Mouse (Mus musculus) neural tube, embryonic 12.5 days (tissue): ENCODE results near the gene Gfap. TPM values are rescaled to one million over a fixed set of nuclear protein-coding genes. Genes with fewer than 3 reads are reported as not detected.

Experiments
- ATAC-seq: fragments of 200-750 bp; cut with Nextera tagmentation; 2 replicates; pipeline ENCODE4 v1.8.0; 2017; ENCODE audit warnings: low read depth, mild to moderate bottlenecking, moderate TSS enrichment, moderate library complexity; ENCODE audit not compliant: low FRiP score
- H3K27ac ChIP-seq: fragments of 300-500 bp; sonication (generic); 2 replicates; pipeline ENCODE4 v1.5.1; 2016
- H3K27me3 ChIP-seq: fragments of 300-500 bp; sonication (generic); replicated peaks from 2 replicates; pipeline ENCODE4 v1.6.1; 2016; ENCODE audit warnings: mild to moderate bottlenecking
- H3K36me3 ChIP-seq: fragments of 300-500 bp; sonication (generic); 2 replicates; pipeline ENCODE4 v1.6.1; 2016; ENCODE audit warnings: mild to moderate bottlenecking
- H3K4me1 ChIP-seq: fragments of 300-500 bp; sonication (generic); 2 replicates; pipeline ENCODE4 v1.6.1; 2016
- H3K4me2 ChIP-seq: fragments of 300-500 bp; sonication (generic); replicated peaks from 2 replicates; pipeline ENCODE4 v1.6.1; 2016; ENCODE audit warnings: mild to moderate bottlenecking
- H3K4me3 ChIP-seq: fragments of 300-500 bp; sonication (generic); 2 replicates; pipeline ENCODE4 v1.5.1; 2016
- H3K9ac ChIP-seq: fragments of 300-500 bp; sonication (generic); 2 replicates; pipeline ENCODE4 v1.6.1; 2016; ENCODE audit warnings: mild to moderate bottlenecking
- H3K9me3 ChIP-seq: fragments of 300-500 bp; sonication (generic); 2 replicates; pipeline ENCODE4 v1.6.1; 2016; ENCODE audit warnings: mild to moderate bottlenecking
- WGBS: fragments of 180-500 bp; shearing (Covaris S2); methylation state at CpG from one replicate; pipeline ENCODE4 v1.1.7; 2016; 5-methylcytosine and 5-hydroxymethylcytosine counted together
- polyA plus RNA-seq: library from polyadenylated mRNA; unstranded; fragments of >200 nt; fragmentation: Nextera tagmentation; extraction: Ambion mirVana; gene quantifications from 2 replicates; pipeline ENCODE4 v1.2.1, GENCODE M21; 2016

The Gfap gene
- polyA plus RNA-seq, 1 experiment from 2014 or later, result 0.11 TPM

DNA sequence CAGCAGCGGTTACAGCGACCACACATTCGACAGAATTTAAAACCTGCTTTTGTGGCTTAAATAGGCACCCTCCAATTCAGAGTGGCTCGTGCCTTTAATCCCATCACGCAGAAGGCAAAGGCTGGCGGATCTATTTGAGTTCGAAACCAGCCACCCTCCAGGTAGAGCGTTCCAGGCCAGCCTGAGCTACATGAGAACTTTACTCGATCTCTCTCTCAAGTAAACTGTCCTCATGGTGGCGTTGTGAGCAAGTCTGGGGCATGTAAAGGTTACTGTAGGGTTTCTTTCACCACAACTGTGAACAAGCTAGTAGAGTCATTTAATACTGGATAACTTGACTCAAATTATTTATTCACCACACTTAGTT lies 24.6 kb upstream of the Gfap start:
- peak overlapping the region; percentile 73 for H3K4me3 ChIP-seq
- ATAC-seq, result no peak; the same call in 1 of the 2 replicates
- peak overlapping the region; percentile 74 for H3K4me2 ChIP-seq
- peaks cover 5% of the 10 kb centered on the region; the same call in 1 of the 2 replicates for H3K36me3 ChIP-seq
- WGBS, result 4% methylated on average over 10 of the region's 10 CpGs
- no peaks in the 10 kb centered on the region for H3K27me3 ChIP-seq
- H3K9ac ChIP-seq, result no peak overlapping the region
- no peaks in the 10 kb centered on the region for H3K9me3 ChIP-seq
- H3K4me1 ChIP-seq, result peaks cover 22% of the 10 kb centered on the region
- peak overlapping the region; percentile 69 for H3K27ac ChIP-seq

DNA sequence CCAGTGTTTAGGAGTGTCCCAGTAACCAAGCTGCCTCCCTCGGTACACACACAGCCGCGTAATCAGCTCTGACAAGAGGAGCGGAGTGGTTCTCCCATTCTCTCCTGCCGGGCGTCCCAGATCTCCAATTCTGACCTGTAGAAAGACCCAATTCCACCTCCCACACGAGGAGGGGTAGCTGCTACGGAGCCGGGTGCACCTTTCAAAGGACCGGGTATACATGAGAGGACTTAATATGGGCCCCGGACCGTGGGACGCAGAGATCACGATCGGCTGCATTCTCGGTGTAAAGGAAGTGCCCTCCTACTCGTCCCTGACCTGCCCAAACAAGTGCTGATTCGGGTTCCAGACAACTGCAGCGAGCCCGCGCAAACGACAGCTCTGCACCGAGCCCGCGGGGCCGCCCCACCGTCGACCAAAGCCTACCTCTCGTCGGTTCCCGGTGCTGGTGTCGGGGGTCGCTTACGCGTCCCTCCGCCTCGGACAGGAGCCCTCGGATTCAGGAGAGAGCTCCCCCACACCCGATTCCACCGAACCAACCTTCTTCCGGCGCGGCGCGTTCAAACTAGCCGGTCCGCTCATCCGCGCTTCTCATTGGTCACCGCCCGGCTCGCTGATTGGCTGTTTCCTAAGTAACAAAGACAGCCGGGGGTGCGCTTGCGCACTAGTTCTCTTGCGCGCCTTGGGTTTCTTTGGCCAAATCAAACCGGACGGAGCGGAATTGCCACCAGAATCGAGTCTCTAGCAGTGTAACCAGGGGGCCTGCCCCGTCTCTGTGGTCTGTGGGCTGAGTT lies 24.0 kb upstream of the Gfap start, which contains the start of gene Kif18b:
Gene Kif18b, minus strand, starts transcription at position 568 of the 794 bp plus-strand sequence.
- peaks cover 5% of the 10 kb centered on the region; the same call in 1 of the 2 replicates for H3K36me3 ChIP-seq
- H3K4me2 ChIP-seq, result peak within 1 kb of the TSS; percentile 74
- H3K27me3 ChIP-seq, result no peaks in the 10 kb centered on the region
- under 1% methylated on average over 62 of the region's 62 CpGs for WGBS
- peak within 1 kb of the TSS; percentile 69 for H3K27ac ChIP-seq
- H3K4me1 ChIP-seq, result peaks cover 22% of the 10 kb centered on the region
- H3K9ac ChIP-seq, result peak within 1 kb of the TSS; percentile 57
- H3K4me3 ChIP-seq, result peak within 1 kb of the TSS; percentile 73
- ATAC-seq, result peak; percentile 83; the same call in 1 of the 2 replicates
- H3K9me3 ChIP-seq, result no peaks in the 10 kb centered on the region

DNA sequence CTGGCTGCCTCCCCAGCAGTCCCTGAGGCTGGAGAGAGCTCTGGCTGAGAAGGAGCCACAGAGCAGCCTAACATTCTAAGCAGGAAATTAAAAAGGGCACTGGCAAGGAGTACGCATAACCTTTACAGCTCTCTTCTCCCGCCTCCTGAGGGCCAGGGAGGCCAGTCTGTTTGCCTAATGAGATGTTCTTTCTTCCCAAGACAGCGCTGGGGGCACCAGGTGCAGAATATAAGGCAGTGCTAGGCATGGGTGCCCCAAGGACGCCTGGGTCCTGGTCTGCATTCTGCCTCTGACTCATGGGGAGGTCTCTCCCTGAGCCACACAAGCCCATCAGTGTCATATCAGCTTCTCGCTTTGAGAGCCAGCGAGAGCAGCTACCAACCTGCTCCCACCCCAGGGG lies 20.8 kb upstream of the Gfap start:
- Histone ChIP-seq H3K4me1 (peaks cover 22% of the 10 kb centered on the region), H3K27ac (no peak overlapping the region), H3K4me2 (no peak overlapping the region), H3K9me3 (no peaks in the 10 kb centered on the region), H3K9ac (no peak overlapping the region), H3K27me3 (no peaks in the 10 kb centered on the region), H3K4me3 (no peak overlapping the region), H3K36me3 (peaks cover 5% of the 10 kb centered on the region; the same call in 1 of the 2 replicates)
- WGBS, result 77% methylated on average over 6 of the region's 6 CpGs
- no peak for ATAC-seq

DNA sequence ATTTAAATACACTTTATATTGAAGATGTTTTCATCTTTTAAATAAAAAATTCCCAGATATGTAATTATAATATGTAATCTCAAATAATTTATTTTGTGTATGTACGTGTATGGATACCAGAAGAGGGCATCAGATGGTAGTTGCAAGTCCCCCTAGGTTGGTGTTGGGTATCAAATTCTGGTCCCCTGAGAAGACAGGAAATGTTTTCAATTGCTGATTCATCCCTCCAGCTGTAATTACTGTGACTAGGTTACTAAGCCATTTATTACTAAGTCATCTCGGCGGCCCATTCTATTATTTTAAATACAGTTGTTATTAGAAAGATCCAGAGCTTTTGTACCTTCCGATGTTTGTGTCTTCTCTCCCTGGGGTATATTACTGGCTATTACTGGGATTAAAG lies 17.4 kb upstream of the Gfap start:
- H3K4me1 ChIP-seq, result peaks cover 13% of the 10 kb centered on the region
- no peak for ATAC-seq
- no peak overlapping the region for H3K9ac ChIP-seq
- no peaks in the 10 kb centered on the region for H3K27me3 ChIP-seq
- H3K36me3 ChIP-seq, result peaks cover 36% of the 10 kb centered on the region
- H3K4me2 ChIP-seq, result no peak overlapping the region
- WGBS, result 85% methylated on average over 4 of the region's 4 CpGs
- H3K4me3 ChIP-seq, result no peak overlapping the region
- H3K27ac ChIP-seq, result no peak overlapping the region
- H3K9me3 ChIP-seq, result no peaks in the 10 kb centered on the region

DNA sequence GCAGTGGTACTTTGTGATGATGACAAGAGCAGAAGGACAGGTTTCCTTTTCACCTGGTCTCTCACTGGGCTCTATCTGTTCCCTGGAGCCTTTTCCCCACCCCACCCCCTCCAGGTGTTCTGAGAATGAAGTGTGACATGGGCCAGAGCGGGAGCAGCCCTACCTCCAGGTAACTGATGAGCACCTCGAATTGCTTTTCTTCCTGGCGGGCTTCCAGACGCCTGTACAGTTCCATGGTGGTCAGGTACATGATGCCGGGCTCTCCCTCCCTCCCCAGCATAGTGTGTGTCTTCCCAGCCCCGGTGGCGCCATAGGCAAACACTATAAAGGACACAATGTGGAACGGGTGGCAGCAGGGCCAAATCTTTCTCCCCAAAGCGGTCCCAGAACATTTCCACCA lies 14.7 kb upstream of the Gfap start:
- 88% methylated on average over 9 of the region's 9 CpGs for WGBS
- Histone ChIP-seq H3K4me3 (no peak overlapping the region), H3K27ac (no peak overlapping the region), H3K27me3 (no peaks in the 10 kb centered on the region), H3K9me3 (no peaks in the 10 kb centered on the region), H3K9ac (no peak overlapping the region), H3K36me3 (peaks cover 44% of the 10 kb centered on the region), H3K4me2 (no peak overlapping the region), H3K4me1 (no peaks in the 10 kb centered on the region)
- ATAC-seq, result no peak

DNA sequence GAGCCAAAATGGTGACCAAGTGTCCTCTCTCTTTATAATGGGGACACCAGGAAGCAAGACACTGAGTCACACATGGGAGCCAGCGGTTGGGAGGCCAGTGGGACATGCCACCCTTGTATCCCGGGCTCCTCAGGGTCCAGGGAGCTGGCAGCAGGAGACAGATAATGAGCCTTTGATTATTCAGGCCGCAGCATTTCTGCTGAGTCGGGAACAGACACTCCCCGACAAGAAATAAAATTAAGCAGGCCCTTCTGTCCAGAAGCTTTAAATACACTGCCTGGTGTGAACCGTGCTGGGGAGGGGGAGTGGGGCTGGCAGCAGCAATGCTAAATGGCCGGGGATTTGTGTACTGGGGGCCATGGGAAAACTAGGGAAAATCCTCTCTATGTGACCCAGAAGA lies 10.7 kb upstream of the Gfap start:
- Histone ChIP-seq H3K9me3 (no peaks in the 10 kb centered on the region), H3K4me3 (no peak overlapping the region), H3K4me1 (no peaks in the 10 kb centered on the region), H3K9ac (no peak overlapping the region), H3K4me2 (no peak overlapping the region), H3K36me3 (peaks cover 83% of the 10 kb centered on the region), H3K27ac (no peak overlapping the region), H3K27me3 (no peaks in the 10 kb centered on the region)
- 73% methylated on average over 7 of the region's 7 CpGs for WGBS
- ATAC-seq, result no peak

DNA sequence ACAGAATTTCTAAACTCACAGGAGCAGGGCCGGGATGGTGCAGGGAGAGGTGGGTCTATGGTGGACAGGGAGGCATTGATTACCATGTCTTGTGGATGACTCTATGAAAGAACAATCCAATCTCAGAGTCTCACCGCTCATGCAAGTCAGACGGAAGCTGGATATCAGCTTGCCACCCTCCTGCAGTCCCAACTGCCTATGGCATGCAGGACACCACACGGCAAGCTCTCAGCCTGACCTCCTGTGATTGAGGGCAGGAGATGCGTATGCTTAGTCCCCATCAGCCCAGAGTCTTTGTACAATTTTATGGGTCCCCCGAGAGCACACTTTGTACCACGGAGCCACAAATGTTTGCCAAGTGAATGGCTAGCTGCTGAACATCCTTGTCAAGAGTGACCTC lies 2.9 kb upstream of the Gfap start:
- H3K27ac ChIP-seq, result no peak overlapping the region
- no peak overlapping the region for H3K4me2 ChIP-seq
- WGBS, result 67% methylated on average over 7 of the region's 7 CpGs
- H3K4me1 ChIP-seq, result 0 out of 2 replicates have a peak, but pooled peaks cover 4% of the 10 kb centered on the region
- no peaks in the 10 kb centered on the region for H3K27me3 ChIP-seq
- no peak overlapping the region for H3K9ac ChIP-seq
- peaks cover 35% of the 10 kb centered on the region for H3K36me3 ChIP-seq
- H3K9me3 ChIP-seq, result no peaks in the 10 kb centered on the region
- no peak overlapping the region for H3K4me3 ChIP-seq
- ATAC-seq, result no peak

DNA sequence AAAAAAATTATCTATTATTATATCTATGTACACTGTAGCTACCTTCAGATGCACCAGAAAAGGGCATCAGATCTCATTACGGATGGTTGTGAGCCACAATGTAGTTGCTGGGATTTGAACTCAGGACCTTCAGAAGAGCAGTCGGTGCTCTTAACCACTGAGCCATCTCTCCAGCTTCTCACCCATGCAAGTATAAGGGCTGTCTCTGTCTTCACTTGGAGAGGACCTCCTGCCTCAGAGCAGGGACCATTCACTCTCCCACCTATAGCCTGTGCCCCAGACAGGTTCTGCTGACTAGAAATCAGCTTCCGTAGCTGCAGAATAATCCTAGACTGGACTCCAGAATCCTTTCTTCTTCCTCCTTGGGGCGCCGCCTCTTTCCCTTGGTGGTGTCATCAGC lies 1.4 kb upstream of the Gfap start:
- no peak for ATAC-seq
- H3K9me3 ChIP-seq, result no peaks in the 10 kb centered on the region
- H3K36me3 ChIP-seq, result peaks cover 19% of the 10 kb centered on the region

DNA sequence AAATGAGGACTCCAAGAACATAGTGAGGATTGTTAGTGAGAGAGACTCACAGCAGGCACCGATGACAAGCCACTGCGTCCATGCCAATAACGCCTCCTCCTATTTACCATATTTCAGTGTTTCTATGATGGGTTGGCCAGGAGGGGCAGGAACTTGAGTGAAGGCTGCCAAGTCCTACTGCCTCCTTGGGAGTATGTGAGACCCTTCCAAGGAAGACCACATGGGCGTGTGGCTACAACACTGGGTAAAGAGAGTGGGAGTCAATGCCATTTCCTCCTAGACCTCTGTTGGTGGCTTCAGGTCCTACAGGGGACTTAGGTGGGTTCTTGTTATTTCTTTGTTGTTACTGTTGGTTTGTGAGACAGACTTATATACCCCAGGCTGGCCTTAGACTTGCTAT lies 487 bp upstream of the Gfap start:
- H3K27ac ChIP-seq, result no peak overlapping the region
- 67% methylated on average over 4 of the region's 4 CpGs for WGBS
- ATAC-seq, result peak; percentile 21; the same call in 1 of the 2 replicates

More for the DNA sequence above, 1.4 kb upstream of the Gfap start:
- Histone ChIP-seq H3K4me3 (no peak overlapping the region), H3K4me2 (no peak overlapping the region), H3K9ac (no peak overlapping the region), H3K27me3 (no peaks in the 10 kb centered on the region), H3K4me1 (0 out of 2 replicates have a peak, but pooled peaks cover 4% of the 10 kb centered on the region), H3K27ac (no peak overlapping the region)
- WGBS, result 80% methylated on average over 5 of the region's 5 CpGs

DNA sequence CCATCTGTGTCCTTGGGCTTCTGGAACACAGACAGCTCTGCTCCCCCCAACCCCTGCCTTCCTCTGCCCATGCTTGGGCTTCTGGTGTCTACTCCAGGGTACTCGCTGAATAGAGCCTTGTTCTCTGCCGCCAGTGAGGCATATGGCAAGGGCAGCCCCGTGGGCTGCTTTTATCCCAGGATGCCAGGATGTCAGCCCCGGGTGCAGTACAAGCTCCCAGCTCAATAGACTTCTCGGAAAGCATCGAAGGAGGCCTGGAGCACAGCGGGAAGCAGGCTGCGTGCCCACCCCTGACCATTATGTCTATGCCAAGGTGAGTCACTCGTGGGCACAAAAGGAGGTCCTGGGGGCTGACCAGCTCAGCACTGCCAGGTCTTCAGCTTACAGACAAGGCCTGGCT lies 2.3 kb downstream of the Gfap start:
- H3K4me2 ChIP-seq, result no peak overlapping the region
- 76% methylated on average over 9 of the region's 9 CpGs for WGBS
- H3K4me1 ChIP-seq, result 0 out of 2 replicates have a peak, but pooled peaks cover 5% of the 10 kb centered on the region
- H3K9ac ChIP-seq, result no peak overlapping the region
- H3K9me3 ChIP-seq, result no peaks in the 10 kb centered on the region
- no peaks in the 10 kb centered on the region for H3K36me3 ChIP-seq
- H3K27me3 ChIP-seq, result peaks cover 33% of the 10 kb centered on the region
- no peak overlapping the region for H3K4me3 ChIP-seq
- no peak for ATAC-seq
- H3K27ac ChIP-seq, result no peak overlapping the region

More for the DNA sequence above, 487 bp upstream of the Gfap start:
- no peak overlapping the region for H3K4me3 ChIP-seq
- peaks cover 8% of the 10 kb centered on the region for H3K27me3 ChIP-seq
- no peaks in the 10 kb centered on the region for H3K9me3 ChIP-seq
- no peak overlapping the region for H3K9ac ChIP-seq
- no peak overlapping the region for H3K4me2 ChIP-seq
- H3K36me3 ChIP-seq, result peaks cover 10% of the 10 kb centered on the region; the same call in 1 of the 2 replicates
- 0 out of 2 replicates have a peak, but pooled peaks cover 4% of the 10 kb centered on the region for H3K4me1 ChIP-seq

DNA sequence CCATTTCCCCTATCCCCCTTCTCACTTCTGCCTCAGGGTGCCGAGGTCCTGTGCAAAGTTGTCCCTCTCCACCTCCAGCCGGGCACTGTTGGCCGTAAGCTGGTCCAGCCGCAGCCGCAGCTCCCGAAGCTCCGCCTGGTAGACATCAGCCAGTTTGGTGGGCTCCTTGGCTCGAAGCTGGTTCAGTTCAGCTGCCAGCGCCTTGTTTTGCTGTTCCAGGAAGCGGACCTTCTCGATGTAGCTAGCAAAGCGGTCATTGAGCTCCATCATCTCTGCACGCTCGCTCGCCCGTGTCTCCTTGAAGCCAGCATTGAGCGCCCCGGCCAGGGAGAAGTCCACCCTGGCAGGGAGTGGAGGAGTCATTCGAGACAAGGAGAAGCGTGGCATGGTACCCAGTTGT lies 4.1 kb downstream of the Gfap start:
- H3K9ac ChIP-seq, result no peak overlapping the region
- WGBS, result 77% methylated on average over 20 of the region's 20 CpGs
- H3K4me3 ChIP-seq, result no peak overlapping the region
- no peak overlapping the region for H3K27ac ChIP-seq
- no peaks in the 10 kb centered on the region for H3K36me3 ChIP-seq
- H3K9me3 ChIP-seq, result no peaks in the 10 kb centered on the region
- H3K4me1 ChIP-seq, result peaks cover 10% of the 10 kb centered on the region
- H3K27me3 ChIP-seq, result peaks cover 49% of the 10 kb centered on the region
- ATAC-seq, result no peak
- H3K4me2 ChIP-seq, result no peak overlapping the region

DNA sequence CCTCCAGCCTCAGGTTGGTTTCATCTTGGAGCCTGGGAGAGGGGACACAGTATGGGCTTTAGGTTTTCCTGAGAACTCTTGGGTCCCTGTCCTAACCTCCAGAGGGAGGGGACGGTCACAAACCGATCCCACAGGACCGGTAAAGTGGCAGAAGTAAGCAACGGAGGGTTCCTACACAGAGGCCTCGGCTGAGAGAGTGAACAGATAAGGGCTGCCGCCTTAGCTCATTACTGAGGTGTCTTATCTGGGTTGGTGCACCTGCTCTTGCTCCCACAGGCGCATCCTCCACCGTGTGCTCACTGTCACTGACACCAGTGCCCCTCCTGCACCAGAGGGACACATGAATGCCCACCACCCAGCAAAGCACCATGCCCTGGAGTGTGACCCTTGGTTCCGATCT lies 4.9 kb downstream of the Gfap start:
- Histone ChIP-seq H3K36me3 (no peaks in the 10 kb centered on the region), H3K27ac (no peak overlapping the region), H3K4me1 (peaks cover 6% of the 10 kb centered on the region), H3K4me3 (no peak overlapping the region), H3K4me2 (no peak overlapping the region), H3K27me3 (peaks cover 52% of the 10 kb centered on the region), H3K9ac (no peak overlapping the region), H3K9me3 (no peaks in the 10 kb centered on the region)
- WGBS, result 83% methylated on average over 9 of the region's 9 CpGs
- ATAC-seq, result no peak

DNA sequence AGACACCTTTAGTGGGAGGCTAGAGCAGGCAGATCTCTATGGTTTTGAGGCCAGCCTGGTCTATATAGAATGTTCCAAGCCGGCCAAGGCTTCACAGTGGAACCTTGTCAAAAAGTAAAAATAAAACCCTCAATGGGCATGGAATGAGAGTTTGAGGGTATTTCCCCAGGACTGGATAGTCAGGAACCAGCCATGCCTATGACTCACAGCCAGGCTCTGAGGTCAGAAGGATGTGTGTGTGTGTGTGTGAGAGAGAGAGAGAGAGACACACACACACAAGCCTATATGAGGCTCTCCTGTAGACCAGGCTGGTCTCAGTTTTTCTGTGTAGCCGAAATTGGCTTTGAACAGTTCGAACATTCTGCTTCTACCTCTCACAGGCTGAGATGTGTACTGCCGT lies 6.0 kb downstream of the Gfap start:
- Histone ChIP-seq H3K4me3 (no peak overlapping the region), H3K4me2 (no peak overlapping the region), H3K27ac (no peak overlapping the region), H3K9ac (no peak overlapping the region), H3K27me3 (peaks cover 52% of the 10 kb centered on the region), H3K4me1 (peaks cover 6% of the 10 kb centered on the region), H3K9me3 (no peaks in the 10 kb centered on the region), H3K36me3 (no peaks in the 10 kb centered on the region)
- WGBS, result 89% methylated on average over 4 of the region's 4 CpGs
- no peak for ATAC-seq
